Mouse (Mus musculus): ENCODE data around the gene P2ry6.

P2ry6 gene

DNA sequence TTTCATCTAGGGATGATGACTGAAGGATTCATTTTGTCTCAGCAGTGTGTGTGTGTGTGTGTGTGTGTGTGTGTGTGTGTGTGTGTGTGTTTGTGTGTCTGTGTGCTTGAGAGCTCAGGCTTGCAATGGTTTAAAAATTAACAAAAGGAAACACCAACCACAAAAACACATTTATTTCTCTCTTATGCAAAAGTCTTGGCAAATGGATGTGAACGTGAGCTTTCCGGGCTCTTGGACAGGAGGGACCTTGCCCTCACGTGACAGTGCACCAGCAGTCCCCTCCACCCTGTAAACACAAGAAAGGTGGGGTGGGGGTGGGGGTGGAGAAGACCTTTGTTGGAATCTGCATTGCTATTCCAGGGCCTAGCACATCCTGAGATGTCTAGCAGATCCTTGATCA lies 37.0 kb downstream of the P2ry6 start:
- no peak for DNase-seq

DNA sequence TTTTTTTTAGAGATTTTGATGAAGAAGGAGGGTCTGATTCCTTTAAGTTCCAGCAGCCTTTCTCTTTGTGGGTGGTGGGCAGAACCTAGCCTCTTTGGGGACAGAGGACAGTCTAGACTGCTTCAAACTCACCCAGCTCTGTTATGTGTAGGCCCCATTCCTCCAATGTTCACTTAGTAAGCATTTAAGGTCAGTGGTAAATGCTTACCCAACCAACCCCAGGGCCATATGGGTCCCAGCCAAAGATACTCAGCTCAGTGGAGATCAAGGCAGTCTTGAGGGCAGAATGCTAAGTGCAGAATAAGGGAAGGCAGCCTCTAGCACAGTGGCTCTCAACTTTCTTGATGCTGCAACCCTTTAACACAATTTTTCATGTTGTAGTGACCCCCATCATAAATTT lies 40.9 kb downstream of the P2ry6 start:
- no peak for DNase-seq

- DNase-seq: peak; percentile 85
These were observed 41.9 kb downstream of the P2ry6 start for GRCm38 (mm10) chr7:100932481-100933007.

DNA sequence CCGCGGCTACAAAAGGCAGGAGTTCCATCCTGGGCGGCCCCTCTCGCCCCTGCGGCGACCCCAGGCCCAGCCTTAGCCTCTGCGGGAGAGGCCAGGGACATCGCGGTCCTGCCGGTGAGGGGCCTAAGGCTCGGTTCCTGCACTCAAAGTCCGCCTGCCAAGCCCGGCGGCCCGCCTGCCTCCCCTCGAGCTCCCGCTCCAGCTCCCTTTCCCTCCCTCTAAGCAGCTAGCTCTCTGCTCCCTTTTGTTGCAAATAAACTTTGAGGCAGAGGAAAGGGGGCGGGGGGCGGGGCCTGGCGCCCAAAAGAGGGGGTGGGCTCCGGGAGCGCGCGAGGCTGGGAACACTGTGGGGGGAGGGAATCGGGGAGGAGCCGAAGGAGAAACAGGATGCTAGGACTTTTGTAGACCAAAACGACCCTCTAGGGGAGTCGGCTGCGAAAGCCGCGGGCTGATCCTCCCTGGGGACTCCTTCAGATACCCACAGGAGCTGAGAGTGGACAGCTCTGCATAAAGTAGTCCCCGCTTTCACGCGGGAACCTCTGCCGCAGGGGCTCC lies 42.4 kb downstream of the P2ry6 start, which contains the start of gene Arhgef17:
Gene Arhgef17, minus strand, starts transcription at position 182 of the 555 bp plus-strand sequence.
- peak; percentile 79 for DNase-seq

DNA sequence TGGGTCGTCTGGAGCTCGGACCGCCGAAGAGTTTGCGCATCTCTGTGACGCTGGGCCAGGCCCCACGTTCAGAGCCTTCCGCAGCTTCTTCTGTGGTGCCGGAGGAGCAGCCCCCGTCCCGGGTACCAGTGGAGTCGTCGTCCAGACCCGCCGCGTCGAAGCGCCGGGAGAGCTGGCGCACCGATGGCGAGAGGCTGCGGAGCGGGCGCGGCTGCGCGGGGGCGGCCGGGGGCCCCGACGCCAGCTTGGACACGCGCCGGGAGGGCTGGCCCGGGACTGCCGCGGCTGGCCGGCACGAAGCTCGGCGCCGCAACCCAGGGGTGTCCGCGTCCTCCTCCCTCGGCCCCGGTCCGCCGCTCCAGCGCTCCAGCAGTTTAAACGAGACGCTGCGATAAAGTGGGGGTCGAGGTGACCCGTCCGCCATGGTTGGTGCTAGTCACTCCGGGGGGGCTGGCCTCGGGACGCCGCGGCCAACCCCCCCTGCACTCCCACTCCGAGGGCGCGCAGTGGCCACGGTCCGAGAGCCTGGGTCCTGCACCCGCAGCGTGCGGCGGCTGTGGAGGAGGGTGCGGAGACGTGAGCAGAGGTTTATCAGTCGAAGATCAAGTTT lies 43.0 kb downstream of the P2ry6 start:
- DNase-seq: no peak

DNA sequence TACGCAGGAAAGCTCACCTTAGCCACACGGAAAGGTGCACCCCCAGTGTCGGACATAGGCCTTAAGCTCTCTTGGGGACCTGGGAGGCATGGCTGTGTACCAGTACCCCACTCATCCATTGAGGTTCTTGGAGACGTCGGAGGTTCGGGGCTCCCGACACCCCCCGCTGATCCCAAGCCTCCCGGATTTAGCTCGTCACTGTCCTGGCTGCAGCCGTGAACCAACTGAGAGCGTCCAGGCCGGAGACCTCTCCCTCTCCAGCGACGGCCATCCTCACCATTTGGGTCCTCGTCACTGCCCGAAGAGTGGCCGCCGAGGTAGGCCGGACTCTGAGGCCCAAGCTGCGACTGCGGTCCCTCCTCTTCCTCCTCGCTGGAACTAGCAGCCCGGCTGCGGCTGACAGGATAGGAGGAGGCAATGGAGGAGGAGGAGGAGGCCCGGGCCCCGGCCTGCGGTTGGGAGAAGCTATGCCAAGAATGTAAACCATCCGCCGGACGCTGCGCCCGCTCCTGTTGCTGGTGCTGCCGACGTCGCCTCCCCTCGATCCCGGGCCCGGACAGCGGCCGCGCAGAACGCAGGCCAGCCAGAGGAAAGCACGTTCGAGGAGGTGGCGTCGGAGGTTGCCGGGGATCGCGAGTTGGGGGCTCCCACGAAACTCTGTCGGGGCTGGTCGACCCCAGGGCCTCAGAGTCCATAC lies 43.7 kb downstream of the P2ry6 start:
- DNase-seq: peak; percentile 60

- no peak for DNase-seq
These were observed 44.7 kb downstream of the P2ry6 start for GRCm38 (mm10) chr7:100929639-100930303.

DNA sequence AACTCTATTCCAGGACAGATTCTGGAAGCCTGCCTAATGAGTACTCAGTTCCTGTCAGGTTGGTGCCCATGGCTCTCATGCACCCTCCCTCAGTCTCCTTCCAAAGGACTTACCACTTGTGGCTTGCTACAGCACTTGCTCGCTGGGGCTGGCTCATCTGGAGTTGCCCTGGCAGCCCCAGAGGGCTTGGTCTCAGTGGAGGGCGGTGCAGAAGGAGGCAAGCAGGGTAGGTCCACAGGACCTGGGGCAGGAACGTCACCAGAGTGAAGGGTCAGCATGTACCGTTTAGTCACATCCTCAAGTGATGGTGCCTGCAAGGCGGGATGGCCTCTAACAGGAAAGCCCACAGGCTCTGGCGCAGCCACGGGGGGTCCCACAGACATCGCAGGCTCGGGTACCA lies 46.0 kb downstream of the P2ry6 start:
- DNase-seq: no peak

DNA sequence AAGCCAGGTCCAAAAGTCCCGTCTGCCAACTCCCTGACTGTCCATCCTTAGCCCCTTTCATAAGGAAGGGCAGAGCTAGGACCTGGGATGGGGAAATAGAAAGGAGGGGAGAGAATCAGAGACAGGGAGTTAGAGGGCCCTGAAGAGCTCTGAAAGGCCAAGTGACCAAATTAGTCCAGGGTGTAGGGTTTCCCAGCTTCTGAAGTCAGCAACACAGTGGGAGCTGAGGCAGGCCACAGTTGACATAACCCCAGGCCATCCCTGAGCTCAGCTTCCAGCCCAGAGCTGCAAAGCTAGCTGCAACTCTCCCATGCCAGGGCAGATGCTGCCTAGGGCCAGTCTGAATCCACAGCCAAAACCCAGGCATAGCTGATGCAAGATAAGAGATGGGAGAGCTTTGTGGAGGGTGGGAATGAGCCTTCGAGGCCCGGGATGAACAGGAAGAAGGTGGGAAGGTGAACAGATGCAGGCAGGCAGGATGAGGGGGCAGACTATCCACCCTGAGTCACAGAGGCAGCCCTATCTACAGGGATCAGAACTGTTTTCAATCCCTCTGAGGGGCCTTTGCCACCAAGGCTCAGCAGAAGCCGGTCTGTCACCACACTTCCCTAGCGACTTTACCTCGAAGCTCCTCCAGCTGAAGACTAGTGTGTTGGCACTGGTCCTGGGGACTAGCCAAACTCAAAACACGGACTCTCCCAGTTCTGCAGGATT lies 47.0 kb downstream of the P2ry6 start:
- no peak for DNase-seq

DNA sequence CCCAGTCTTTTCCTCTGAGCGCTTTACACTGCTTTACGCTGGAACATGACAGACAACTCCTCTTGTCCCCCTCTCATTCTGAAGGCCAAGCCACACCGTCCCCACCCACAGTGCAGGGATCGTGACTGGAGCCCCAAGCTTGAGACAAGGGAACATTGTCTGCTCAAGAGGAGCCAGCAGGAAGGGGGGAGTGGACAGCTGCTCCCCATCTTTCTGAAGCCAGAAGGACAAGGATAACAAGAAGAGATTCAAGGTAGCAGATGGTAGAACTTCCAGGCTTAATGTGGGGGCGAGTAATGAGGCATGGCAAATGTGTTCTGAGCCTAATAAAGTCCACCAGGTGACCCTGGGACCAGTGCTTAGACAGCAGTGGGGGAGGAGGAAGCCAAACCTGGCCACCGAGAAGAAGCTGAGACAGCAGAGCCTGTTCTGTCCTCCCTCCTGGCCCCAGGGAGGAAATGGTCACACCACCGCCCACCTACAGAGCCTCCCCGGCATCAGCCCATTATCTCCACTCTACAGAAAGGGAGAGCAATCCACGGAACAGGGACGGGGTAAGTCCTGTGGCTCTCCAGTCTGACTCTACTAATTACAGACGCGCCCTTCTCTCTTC lies 48.0 kb downstream of the P2ry6 start:
- no peak for DNase-seq

DNA sequence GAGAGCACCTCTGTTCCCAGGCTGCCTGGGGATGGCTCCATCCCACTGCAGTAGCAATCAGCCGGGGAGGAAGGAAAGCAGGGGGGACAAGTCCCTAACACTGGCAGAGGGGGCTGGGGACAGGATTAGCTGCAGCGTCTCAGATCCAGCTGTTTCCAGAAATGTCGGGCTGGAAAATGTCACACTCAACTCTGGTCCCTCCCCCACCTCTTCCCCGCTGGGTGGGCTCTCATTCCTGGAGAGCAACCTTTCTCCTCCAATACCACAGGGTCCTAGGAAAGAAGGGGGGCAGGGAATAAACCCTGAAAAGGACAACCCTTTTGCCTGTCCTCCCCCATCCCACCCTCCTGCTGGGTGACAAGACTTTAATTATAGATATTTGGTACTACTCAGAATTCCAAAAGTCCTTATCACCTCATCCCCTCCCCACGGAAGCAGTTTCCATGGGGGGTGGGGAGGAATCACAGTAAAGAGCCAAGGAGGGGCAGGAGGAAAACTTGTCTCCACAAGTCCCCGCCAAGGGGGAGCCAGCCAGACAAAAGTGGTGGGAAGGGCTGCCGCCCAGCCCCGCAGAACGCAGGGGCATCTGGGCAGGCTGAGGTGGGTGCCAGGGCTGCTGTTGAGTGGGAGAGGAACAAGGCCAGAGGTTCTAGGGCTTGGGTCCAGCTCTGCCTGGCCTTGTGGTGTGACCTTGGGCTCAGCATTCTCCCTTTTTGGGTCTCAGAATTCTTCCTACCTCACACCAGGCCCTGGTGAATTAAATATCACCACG lies 49.6 kb downstream of the P2ry6 start:
- no peak for DNase-seq

DNA sequence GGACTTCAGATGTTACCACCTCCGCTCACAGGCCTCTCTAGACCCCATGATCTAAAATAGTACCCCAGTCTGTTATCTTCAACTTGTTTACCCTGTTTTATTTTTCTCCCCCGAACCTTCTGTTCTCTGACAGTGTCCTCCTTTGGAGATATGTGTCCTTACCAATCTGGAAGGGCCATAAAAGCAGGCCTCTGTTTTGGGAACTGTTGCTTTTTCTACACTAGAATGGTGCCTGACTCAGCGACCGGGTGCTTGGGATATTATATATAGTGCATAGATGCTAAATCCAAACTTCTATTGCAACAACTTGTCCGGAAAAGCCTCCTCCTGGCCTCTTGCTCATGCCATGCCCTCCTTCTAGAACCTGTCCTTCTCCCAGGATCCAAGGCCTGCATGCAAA lies 50.2 kb downstream of the P2ry6 start:
- DNase-seq: no peak

DNA sequence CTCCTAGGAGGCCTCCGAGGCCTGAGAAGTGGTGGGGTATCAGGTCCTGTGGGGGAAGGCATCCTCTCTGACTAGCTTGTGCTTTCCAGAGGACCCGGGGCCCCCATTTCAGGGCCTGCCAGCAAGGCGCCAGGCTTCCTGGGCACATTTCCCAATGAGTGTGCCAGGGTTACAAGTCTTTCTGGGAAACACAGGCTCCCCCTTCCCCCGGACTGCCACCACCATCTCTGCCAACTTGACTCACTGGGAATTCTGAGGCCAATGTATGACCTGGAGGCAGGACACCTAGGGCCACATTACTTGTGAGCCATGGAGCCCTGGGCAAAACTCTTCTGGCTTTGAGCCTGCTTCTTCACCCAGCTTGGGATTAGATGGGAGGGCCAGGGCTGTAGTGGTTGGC lies 51.5 kb downstream of the P2ry6 start:
- no peak for DNase-seq

DNA sequence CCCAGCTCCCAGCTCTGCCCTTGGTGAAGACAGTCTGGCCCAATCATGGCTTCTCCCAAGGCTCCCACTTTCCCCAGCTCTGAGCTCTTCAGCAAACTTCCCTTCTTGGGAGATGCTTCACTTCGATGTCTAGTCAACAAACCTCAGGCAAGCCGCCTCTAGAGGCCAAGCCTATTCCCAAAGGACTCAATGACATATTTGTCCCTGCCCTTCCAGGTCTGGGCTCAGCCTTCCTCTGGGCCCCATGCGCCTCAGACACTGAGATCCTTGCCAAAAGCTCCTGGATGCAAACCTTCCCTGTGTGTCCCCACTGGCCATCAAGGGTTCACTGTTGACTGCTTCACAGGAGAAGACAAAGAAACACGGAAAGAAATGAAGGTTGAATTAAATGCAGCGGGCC lies 53.2 kb downstream of the P2ry6 start:
- no peak for DNase-seq

DNA sequence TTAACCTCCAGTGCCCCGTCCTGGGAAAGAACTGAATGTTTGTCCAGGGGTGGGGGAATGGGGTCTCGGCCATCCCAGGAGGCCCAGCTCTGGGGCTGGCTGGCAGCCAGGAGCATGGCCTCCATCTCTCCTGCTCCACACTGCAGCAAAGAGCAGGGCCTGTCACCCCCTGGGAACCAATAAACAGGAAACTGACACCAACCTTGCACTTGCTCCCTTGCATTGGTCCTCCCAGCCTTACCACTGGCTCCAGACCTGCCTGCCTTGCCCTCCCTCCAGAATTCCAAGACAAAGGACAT lies 54.7 kb downstream of the P2ry6 start:
- DNase-seq: peak; percentile 36

DNA sequence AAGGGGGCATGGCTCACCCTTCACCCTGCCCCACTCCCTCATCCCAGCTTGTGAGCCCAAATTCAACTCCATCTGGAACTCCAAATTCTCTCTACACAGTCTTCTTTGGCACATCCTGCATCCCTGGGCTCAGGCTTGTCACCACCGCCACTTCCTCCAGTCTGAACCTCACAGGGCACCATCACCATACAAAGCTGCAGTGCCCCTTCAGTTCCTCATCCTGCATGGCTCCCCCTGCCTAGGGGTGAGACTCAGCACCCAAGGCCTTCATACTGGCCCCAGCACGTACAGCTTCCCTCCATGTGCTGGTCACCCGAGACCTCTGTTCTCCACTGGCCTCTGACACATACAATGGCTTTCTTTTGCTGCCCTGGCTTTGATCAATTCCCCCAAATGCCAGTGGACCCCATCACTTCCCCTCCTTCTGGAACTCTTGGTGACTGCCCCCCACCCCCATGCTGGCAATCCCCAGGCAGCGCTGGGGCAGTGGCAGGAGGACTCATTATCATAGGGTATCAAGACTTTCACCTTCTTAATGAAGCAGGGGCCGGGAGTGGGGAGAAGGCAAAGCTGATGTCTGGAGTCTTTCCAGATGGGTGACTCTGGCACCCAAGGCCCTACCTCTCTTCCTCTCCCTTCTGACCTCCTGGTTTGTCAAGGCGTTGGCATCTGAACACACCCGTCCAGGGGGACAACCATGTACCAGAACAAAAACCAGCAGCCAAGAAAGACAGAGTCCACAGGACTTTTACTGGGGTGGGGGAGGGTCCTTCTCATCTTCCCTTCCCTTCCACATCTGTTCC lies 55.2 kb downstream of the P2ry6 start:
- DNase-seq: no peak

- peak; percentile 45 for DNase-seq
These were observed 56.3 kb downstream of the P2ry6 start for GRCm38 (mm10) chr7:100918176-100918575.

- DNase-seq: no peak
These were observed 56.7 kb downstream of the P2ry6 start for GRCm38 (mm10) chr7:100917751-100918150.

DNA sequence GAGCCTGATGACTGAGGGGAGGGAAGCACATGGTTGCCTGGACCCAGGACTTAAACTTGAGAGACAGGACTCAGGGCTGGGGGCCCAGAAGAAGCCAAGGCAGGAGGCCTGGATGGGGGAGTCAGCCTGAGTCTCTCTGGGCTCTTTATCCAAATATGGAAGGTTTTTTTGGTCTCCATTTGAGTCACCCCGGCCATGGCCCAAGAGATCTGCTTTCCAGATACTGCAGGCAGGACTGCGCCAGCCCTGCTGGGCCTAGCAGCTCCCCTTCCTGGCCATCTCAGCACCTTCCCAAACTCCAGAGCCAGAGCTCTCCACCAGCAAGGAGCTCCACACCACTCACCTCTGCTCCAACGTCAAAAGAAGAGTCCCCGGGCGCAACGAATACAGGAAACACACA lies 57.9 kb downstream of the P2ry6 start:
- no peak for DNase-seq

DNA sequence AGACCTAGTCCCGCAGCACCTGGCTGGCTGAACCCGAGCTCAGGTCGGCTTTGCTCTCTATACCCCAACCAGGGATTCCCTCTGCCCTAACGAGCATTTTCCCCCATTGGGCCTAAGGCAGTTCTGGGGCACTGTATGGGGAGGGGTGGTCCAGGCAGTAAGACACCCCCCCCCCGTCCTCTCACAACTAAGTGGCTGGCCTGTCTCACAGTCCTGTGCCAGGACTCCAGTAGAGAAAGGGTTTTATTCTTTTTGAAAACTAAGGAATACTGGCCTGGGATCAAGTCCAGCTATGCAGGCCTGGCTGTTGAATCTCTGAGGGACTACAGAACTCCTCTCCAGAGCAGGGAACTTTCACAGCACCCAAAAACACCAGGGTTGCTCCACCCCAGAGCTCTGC lies 59.2 kb downstream of the P2ry6 start:
- no peak for DNase-seq

- DNase-seq: no peak
These were observed 62.7 kb downstream of the P2ry6 start for GRCm38 (mm10) chr7:100911791-100912190.

All from liver (tissue).